Mouse (Mus musculus) mammary gland, adult 2 months (tissue): ENCODE results near the gene Olfr1223. TPM values are rescaled to one million over a fixed set of nuclear protein-coding genes. Genes with fewer than 3 reads are reported as not detected.

Source experiments
- polyA plus RNA-seq: library from polyadenylated mRNA; depleted of rRNA; stranded (reverse); fragments of >200 nt; gene quantifications from 2 replicates; pipeline ENCODE4 v1.2.3, GENCODE M21; 2012; ENCODE audit warnings: low replicate concordance; rRNA removed

Olfr1223 gene
- not detected in 2 replicates for polyA plus RNA-seq

DNA sequence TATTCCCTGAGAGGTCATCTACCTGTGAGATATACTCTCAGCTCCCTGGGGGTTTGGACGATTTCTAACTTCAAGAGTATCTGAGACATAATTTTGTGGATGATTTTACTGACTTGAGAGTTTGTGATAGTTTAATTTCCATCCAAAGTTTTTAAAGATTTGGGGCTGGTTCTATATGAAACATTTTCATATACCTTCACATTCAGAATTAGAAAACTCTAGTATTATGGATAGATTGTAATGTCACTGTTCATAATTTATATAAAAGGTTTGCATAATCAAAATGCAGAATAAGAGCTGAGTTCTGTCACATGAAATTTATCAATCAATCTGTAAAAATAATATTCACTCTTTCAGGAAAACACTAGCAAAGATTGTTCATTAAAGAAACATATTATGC, at the start of gene Olfr1223:
Gene Olfr1223, minus strand, starts transcription at position 101 of the 400 bp plus-strand sequence.

DNA sequence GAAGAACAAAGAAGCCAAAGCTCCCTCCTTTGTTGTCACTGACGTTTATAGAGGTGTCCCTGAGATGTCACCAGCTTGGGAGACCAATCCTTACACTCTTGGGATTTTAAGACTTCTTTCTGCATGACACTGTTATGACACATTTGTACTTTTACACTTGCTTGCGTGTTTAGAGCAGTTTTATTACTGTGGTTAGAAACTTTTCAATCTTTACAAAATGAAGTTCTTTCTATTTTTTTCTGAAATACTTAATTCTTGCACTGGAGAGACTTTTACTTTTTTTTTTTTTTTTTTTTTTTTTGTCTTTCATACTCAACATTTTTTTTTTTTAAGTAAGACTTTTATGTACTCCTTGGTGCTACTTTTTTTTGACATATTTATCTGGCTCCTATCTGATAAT, 48.6 kb upstream of the Olfr1223 start, which contains the start of gene Olfr1226:
Gene Olfr1226, minus strand, starts transcription at position 101 of the 400 bp plus-strand sequence.

DNA sequence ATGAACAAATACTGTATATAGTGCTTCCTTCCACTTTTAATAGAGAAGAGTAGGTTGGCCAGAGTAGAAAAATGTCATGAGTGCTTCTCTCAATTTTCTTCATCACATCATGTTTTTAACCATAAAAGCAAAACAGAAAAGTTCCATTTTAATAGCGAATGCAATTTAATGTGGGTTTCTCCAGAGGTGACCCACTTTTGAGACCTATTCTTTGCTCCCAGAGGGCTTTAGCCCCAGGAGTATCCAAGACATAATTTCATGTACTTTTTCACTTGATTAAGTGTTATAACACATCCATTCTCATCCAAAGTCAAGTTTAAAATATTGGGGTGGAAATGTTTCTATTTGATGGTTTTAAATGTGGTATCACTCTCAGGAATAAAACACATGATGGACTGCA, 23.2 kb upstream of the Olfr1223 start, which contains the start of gene Olfr1225:
Gene Olfr1225, minus strand, starts transcription at position 101 of the 400 bp plus-strand sequence.

DNA sequence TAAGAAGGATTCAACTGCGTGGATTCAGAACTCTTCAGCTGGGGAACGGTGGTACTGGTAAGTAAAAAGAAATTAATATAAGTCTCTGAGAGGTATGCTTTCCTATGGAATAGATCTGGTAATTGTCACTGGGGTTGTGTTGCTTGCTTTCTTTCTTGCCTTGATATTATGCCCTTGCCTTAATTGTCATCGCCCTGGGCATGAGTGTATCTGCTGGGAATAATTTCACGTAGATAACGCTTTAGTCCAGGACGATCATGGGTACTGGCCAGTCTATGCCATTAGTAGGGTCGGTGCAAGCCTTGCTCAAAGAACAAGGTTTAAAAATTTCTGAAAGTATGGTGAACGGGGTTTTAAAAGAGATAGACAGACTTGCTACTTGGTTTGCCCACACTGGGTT, 12.6 kb upstream of the Olfr1223 start, which contains the start of gene Olfr1224-ps1:
Gene Olfr1224-ps1, minus strand, starts transcription at position 101 of the 400 bp plus-strand sequence.

DNA sequence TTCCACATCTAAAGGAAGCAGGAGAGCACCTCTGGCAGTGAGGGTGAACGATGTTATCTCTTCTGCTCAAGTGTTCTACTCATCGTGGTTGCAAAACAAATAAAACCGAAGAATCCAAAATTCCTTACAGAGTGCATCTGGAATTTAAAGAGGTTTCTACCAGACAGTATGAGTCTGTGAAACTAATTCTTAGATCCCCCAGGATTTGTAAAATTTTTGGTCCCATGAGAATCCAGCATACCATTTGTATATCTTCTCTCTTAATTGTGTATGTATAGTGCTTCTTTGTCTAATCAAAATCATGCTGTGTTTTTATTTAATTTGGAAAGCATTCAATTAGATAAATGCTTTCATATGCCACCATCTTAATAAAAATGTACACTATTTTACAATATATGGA, 18.4 kb downstream of the Olfr1223 start, which contains the start of gene Olfr1222:
Gene Olfr1222, minus strand, starts transcription at position 101 of the 400 bp plus-strand sequence.

DNA sequence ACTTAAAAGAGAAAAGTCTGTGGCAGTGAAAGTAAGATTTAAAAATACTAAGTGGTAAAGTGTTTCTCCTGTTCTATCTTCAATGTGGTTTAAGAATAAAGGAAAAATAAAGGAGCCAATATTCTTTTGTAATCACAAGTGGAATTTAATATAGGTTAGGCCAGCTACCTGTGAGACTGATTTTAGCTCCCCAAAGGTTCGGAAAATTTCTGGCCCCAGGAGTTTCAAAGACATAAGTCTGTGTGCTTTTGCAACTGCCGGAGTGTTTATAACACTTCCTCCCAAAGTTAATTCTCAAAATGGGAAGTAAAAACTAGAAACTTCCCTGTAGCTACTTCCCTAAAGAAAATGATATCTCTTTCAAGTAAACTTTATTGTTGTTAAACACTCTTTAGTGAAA, 34.2 kb downstream of the Olfr1223 start, which contains the start of gene Olfr1221:
Gene Olfr1221, minus strand, starts transcription at position 101 of the 400 bp plus-strand sequence.

DNA sequence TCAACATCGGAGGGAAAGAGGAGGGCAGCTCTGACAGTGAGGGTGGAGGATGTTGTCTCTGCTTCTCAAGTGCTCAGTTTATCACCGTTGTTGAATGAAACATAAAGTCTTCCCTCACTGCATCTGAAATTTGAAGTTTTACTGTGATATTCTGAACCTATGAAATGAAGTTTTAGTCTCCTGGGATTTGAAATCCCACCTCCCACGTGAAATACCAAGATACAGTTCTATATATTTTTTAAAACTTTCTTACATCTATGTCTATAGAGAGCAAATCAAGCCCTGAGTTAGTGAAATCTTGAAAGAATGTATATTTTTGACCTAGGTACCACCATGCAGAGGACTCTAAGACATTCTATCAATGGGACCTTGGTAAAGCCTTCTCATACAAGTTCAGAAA, 44.6 kb downstream of the Olfr1223 start, which contains the start of gene Olfr1220:
Gene Olfr1220, minus strand, starts transcription at position 101 of the 400 bp plus-strand sequence.

Other genes with a start within 250 kb of the Olfr1223 start
- gene Olfr1208, start 249.2 kb downstream of the Olfr1223 start, polyA plus RNA-seq: not detected in 2 replicates
- not detected in 2 replicates for gene Olfr1209, start 236.4 kb downstream of the Olfr1223 start, polyA plus RNA-seq
- gene Olfr1211, start 213.4 kb downstream of the Olfr1223 start, polyA plus RNA-seq: not detected in 2 replicates
- gene Olfr1212, start 197.6 kb downstream of the Olfr1223 start, polyA plus RNA-seq: not detected in 2 replicates
- not detected in 2 replicates for gene Gm13762, start 171.3 kb downstream of the Olfr1223 start, polyA plus RNA-seq
- not detected in 2 replicates for gene Olfr1214, start 158.9 kb downstream of the Olfr1223 start, polyA plus RNA-seq
- not detected in 2 replicates for gene Olfr1215, start 144.6 kb downstream of the Olfr1223 start, polyA plus RNA-seq
- gene Olfr1216, start 133.2 kb downstream of the Olfr1223 start, polyA plus RNA-seq: not detected in 2 replicates
- gene Olfr1217, start 119.5 kb downstream of the Olfr1223 start, polyA plus RNA-seq: not detected in 2 replicates
- gene Olfr1218, start 90.4 kb downstream of the Olfr1223 start, polyA plus RNA-seq: not detected in 2 replicates
- gene Olfr1219, start 68.0 kb downstream of the Olfr1223 start, polyA plus RNA-seq: not detected in 2 replicates
- not detected in 2 replicates for gene Olfr1220, start 44.7 kb downstream of the Olfr1223 start, polyA plus RNA-seq
- gene Olfr1221, start 34.3 kb downstream of the Olfr1223 start, polyA plus RNA-seq: not detected in 2 replicates
- not detected in 2 replicates for gene Olfr1222, start 18.5 kb downstream of the Olfr1223 start, polyA plus RNA-seq
- not detected in 2 replicates for gene Olfr1224-ps1, start 12.5 kb upstream of the Olfr1223 start, polyA plus RNA-seq
- gene Olfr1225, start 23.1 kb upstream of the Olfr1223 start, polyA plus RNA-seq: not detected in 2 replicates
- gene Olfr1226, start 48.5 kb upstream of the Olfr1223 start, polyA plus RNA-seq: not detected in 2 replicates
- not detected in 2 replicates for gene Olfr1228, start 102.5 kb upstream of the Olfr1223 start, polyA plus RNA-seq
- not detected in 2 replicates for gene Olfr1229, start 136.5 kb upstream of the Olfr1223 start, polyA plus RNA-seq
- not detected in 2 replicates for gene Olfr1230, start 145.7 kb upstream of the Olfr1223 start, polyA plus RNA-seq
- gene Olfr1231, start 155.5 kb upstream of the Olfr1223 start, polyA plus RNA-seq: not detected in 2 replicates
- gene Olfr1232, start 178.1 kb upstream of the Olfr1223 start, polyA plus RNA-seq: not detected in 2 replicates
- gene Olfr1233, start 190.8 kb upstream of the Olfr1223 start, polyA plus RNA-seq: not detected in 2 replicates
- gene Olfr1234, start 213.3 kb upstream of the Olfr1223 start, polyA plus RNA-seq: not detected in 2 replicates